Mouse (Mus musculus): ENCODE results near the gene Ifngr2. TPM values are rescaled to one million over a fixed set of nuclear protein-coding genes. Genes with fewer than 3 reads are reported as not detected.
A peak's percentile ranks its signal among the peaks of the same experiment; 100 is the strongest.
"Not testable (repeated sequence)": the region's sequence is repeated elsewhere in the genome, so short reads cannot be mapped to it uniquely, and the experiment has no call there.

The Ifngr2 gene
- polyA plus RNA-seq, 1 experiment from 2014 or later: 31.9 TPM

- H3K36me3 ChIP-seq (replicated peaks): no peaks in the 10 kb centered on the region
- H3K27me3 ChIP-seq: no peaks in the 10 kb centered on the region
- no peaks in the 10 kb centered on the region for H3K9me3 ChIP-seq
- ATAC-seq (ENCODE audit: low FRiP score): no peak
- H3K4me1 ChIP-seq: no peaks in the 10 kb centered on the region
- 81% methylated on average over 10 of the region's 10 CpGs for WGBS
- no peak overlapping the region for H3K4me3 ChIP-seq (replicated peaks)
- H3K9ac ChIP-seq: no peak overlapping the region
- H3K4me2 ChIP-seq: no peak overlapping the region
- H3K27ac ChIP-seq: no peak overlapping the region
These were observed 19.8 kb upstream of the Ifngr2 start for GRCm38 (mm10) chr16:91527051-91527450.

GRCm38 (mm10) chr16:91527500-91527899 is 19.4 kb upstream of the Ifngr2 start:
- no peaks in the 10 kb centered on the region for H3K9me3 ChIP-seq
- H3K27ac ChIP-seq: no peak overlapping the region
- WGBS: 80% methylated on average over 5 of the region's 5 CpGs
- no peak overlapping the region for H3K9ac ChIP-seq
- ATAC-seq (ENCODE audit: low FRiP score): no peak
- no peaks in the 10 kb centered on the region for H3K4me1 ChIP-seq
- H3K4me3 ChIP-seq (replicated peaks): no peak overlapping the region
- H3K36me3 ChIP-seq (replicated peaks): no peaks in the 10 kb centered on the region
- H3K4me2 ChIP-seq: no peak overlapping the region
- no peaks in the 10 kb centered on the region for H3K27me3 ChIP-seq

- no peak overlapping the region for H3K9ac ChIP-seq
- 89% methylated on average over 9 of the region's 9 CpGs for WGBS
- H3K4me3 ChIP-seq (replicated peaks): no peak overlapping the region
- ATAC-seq (ENCODE audit: low FRiP score): no peak
- H3K4me2 ChIP-seq: no peak overlapping the region
- H3K27ac ChIP-seq: no peak overlapping the region
- H3K4me1 ChIP-seq: no peaks in the 10 kb centered on the region
- no peaks in the 10 kb centered on the region for H3K27me3 ChIP-seq
- no peaks in the 10 kb centered on the region for H3K9me3 ChIP-seq
- H3K36me3 ChIP-seq (replicated peaks): no peaks in the 10 kb centered on the region
These were observed 18.3 kb upstream of the Ifngr2 start for GRCm38 (mm10) chr16:91528578-91528977.

- H3K27me3 ChIP-seq; H3K4me1 ChIP-seq; H3K36me3 ChIP-seq (replicated peaks); H3K4me3 ChIP-seq (replicated peaks); H3K4me2 ChIP-seq; H3K27ac ChIP-seq; ATAC-seq (ENCODE audit: low FRiP score); H3K9ac ChIP-seq; H3K9me3 ChIP-seq: not testable (repeated sequence)
- WGBS: 76% methylated on average over 4 of the region's 4 CpGs
These were observed 16.0 kb upstream of the Ifngr2 start for GRCm38 (mm10) chr16:91530830-91531229.

- H3K4me1 ChIP-seq: no peaks in the 10 kb centered on the region
- no peak for ATAC-seq (ENCODE audit: low FRiP score)
- 87% methylated on average over 6 of the region's 6 CpGs for whole genome bisulfite sequencing
- no peak overlapping the region for H3K4me2 ChIP-seq
- no peak overlapping the region for H3K27ac ChIP-seq
- no peak overlapping the region for H3K4me3 ChIP-seq (replicated peaks)
- H3K36me3 ChIP-seq (replicated peaks): no peaks in the 10 kb centered on the region
- H3K27me3 ChIP-seq: no peaks in the 10 kb centered on the region
- H3K9me3 ChIP-seq: no peaks in the 10 kb centered on the region
- no peak overlapping the region for H3K9ac ChIP-seq
These were observed 15.0 kb upstream of the Ifngr2 start for GRCm38 (mm10) chr16:91531856-91532255.

- ATAC-seq (ENCODE audit: low FRiP score): no peak
These were observed 14.4 kb upstream of the Ifngr2 start for GRCm38 (mm10) chr16:91532429-91532828.

GRCm38 (mm10) chr16:91533097-91534001 is 13.5 kb upstream of the Ifngr2 start:
- H3K4me2 ChIP-seq: no peak overlapping the region
- ATAC-seq (ENCODE audit: low FRiP score): no peak
- H3K4me3 ChIP-seq (replicated peaks): no peak overlapping the region
- 82% methylated on average over 23 of the region's 23 CpGs for WGBS
- no peaks in the 10 kb centered on the region for H3K4me1 ChIP-seq
- no peaks in the 10 kb centered on the region for H3K27me3 ChIP-seq
- no peaks in the 10 kb centered on the region for H3K9me3 ChIP-seq
- H3K27ac ChIP-seq: no peak overlapping the region
- no peak overlapping the region for H3K9ac ChIP-seq
- no peaks in the 10 kb centered on the region for H3K36me3 ChIP-seq (replicated peaks)

More at GRCm38 (mm10) chr16:91532429-91532828, 14.4 kb upstream of the Ifngr2 start:
- Histone ChIP-seq H3K36me3 (replicated peaks) (no peaks in the 10 kb centered on the region), H3K27ac (no peak overlapping the region), H3K4me2 (no peak overlapping the region), H3K4me1 (no peaks in the 10 kb centered on the region), H3K9ac (no peak overlapping the region), H3K27me3 (no peaks in the 10 kb centered on the region), H3K4me3 (replicated peaks) (no peak overlapping the region), H3K9me3 (no peaks in the 10 kb centered on the region)
- WGBS: 67% methylated on average over 2 of the region's 2 CpGs

- Histone ChIP-seq H3K4me2 (no peak overlapping the region), H3K4me3 (replicated peaks) (no peak overlapping the region), H3K27ac (no peak overlapping the region), H3K4me1 (no peaks in the 10 kb centered on the region), H3K36me3 (replicated peaks) (no peaks in the 10 kb centered on the region), H3K27me3 (no peaks in the 10 kb centered on the region), H3K9me3 (no peaks in the 10 kb centered on the region), H3K9ac (no peak overlapping the region)
- 56% methylated on average over 13 of the region's 13 CpGs for WGBS
- peak; percentile 88 for ATAC-seq (ENCODE audit: low FRiP score)
These were observed 12.4 kb upstream of the Ifngr2 start for GRCm38 (mm10) chr16:91534477-91534876.

- no peaks in the 10 kb centered on the region for H3K36me3 ChIP-seq (replicated peaks)
- H3K4me3 ChIP-seq (replicated peaks): no peak overlapping the region
- no peak overlapping the region for H3K4me2 ChIP-seq
- H3K27ac ChIP-seq: no peak overlapping the region
- no peaks in the 10 kb centered on the region for H3K9me3 ChIP-seq
- H3K4me1 ChIP-seq: no peaks in the 10 kb centered on the region
- H3K27me3 ChIP-seq: no peaks in the 10 kb centered on the region
- no peak overlapping the region for H3K9ac ChIP-seq
- WGBS: 86% methylated on average over 6 of the region's 6 CpGs
- no peak for ATAC-seq (ENCODE audit: low FRiP score)
These were observed 12.0 kb upstream of the Ifngr2 start for GRCm38 (mm10) chr16:91534888-91535287.

GRCm38 (mm10) chr16:91536372-91536771 is 10.5 kb upstream of the Ifngr2 start:
- no peak for ATAC-seq (ENCODE audit: low FRiP score)
- no peak overlapping the region for H3K4me2 ChIP-seq
- H3K4me3 ChIP-seq (replicated peaks): no peak overlapping the region
- WGBS: 88% methylated on average over 6 of the region's 6 CpGs
- no peak overlapping the region for H3K27ac ChIP-seq
- peaks cover 2% of the 10 kb centered on the region for H3K4me1 ChIP-seq
- H3K9me3 ChIP-seq: no peaks in the 10 kb centered on the region
- H3K36me3 ChIP-seq (replicated peaks): no peaks in the 10 kb centered on the region
- no peak overlapping the region for H3K9ac ChIP-seq
- no peaks in the 10 kb centered on the region for H3K27me3 ChIP-seq

GRCm38 (mm10) chr16:91537065-91537464 is 9.8 kb upstream of the Ifngr2 start:
- H3K4me1 ChIP-seq: peaks cover 4% of the 10 kb centered on the region
- H3K4me3 ChIP-seq (replicated peaks): no peak overlapping the region
- no peak overlapping the region for H3K27ac ChIP-seq
- H3K9me3 ChIP-seq: no peaks in the 10 kb centered on the region
- ATAC-seq (ENCODE audit: low FRiP score): no peak
- H3K9ac ChIP-seq: no peak overlapping the region
- H3K4me2 ChIP-seq: no peak overlapping the region
- no peaks in the 10 kb centered on the region for H3K27me3 ChIP-seq
- no peaks in the 10 kb centered on the region for H3K36me3 ChIP-seq (replicated peaks)
- WGBS: 83% methylated on average over 3 of the region's 3 CpGs

- H3K27me3 ChIP-seq: no peaks in the 10 kb centered on the region
- WGBS: 73% methylated on average over 6 of the region's 6 CpGs
These were observed 8.8 kb upstream of the Ifngr2 start for GRCm38 (mm10) chr16:91538051-91538450.

GRCm38 (mm10) chr16:91538513-91538912 is 8.4 kb upstream of the Ifngr2 start:
- no peak for ATAC-seq (ENCODE audit: low FRiP score)
- no peak overlapping the region for H3K4me2 ChIP-seq
- H3K4me3 ChIP-seq (replicated peaks): no peak overlapping the region
- no peak overlapping the region for H3K9ac ChIP-seq
- H3K27ac ChIP-seq: no peak overlapping the region
- peaks cover 4% of the 10 kb centered on the region for H3K4me1 ChIP-seq
- no peaks in the 10 kb centered on the region for H3K27me3 ChIP-seq
- 78% methylated on average over 9 of the region's 9 CpGs for WGBS
- H3K36me3 ChIP-seq (replicated peaks): no peaks in the 10 kb centered on the region
- no peaks in the 10 kb centered on the region for H3K9me3 ChIP-seq

More at GRCm38 (mm10) chr16:91538051-91538450, 8.8 kb upstream of the Ifngr2 start:
- H3K4me2 ChIP-seq: no peak overlapping the region
- H3K36me3 ChIP-seq (replicated peaks): no peaks in the 10 kb centered on the region
- H3K4me3 ChIP-seq (replicated peaks): no peak overlapping the region
- no peak for ATAC-seq (ENCODE audit: low FRiP score)
- peaks cover 4% of the 10 kb centered on the region for H3K4me1 ChIP-seq
- no peaks in the 10 kb centered on the region for H3K9me3 ChIP-seq
- no peak overlapping the region for H3K9ac ChIP-seq
- no peak overlapping the region for H3K27ac ChIP-seq

Measured in forebrain, embryonic 12.5 days (tissue).